Mouse (Mus musculus) intestine, embryonic 14.5 days (tissue): ENCODE results near the gene Htr1f. TPM values are rescaled to one million over a fixed set of nuclear protein-coding genes. Genes with fewer than 3 reads are reported as not detected.

ENCODE experiments used
- microRNA-seq: library from miRNA; unstranded; fragments of <30 nt; microRNA quantifications from one replicate; pipeline ENCODE4, GENCODE M21; 2016
- polyA plus RNA-seq: library from polyadenylated mRNA; unstranded; fragments of >200 nt; fragmentation: Nextera tagmentation; extraction: Ambion mirVana; gene quantifications from 2 replicates; pipeline ENCODE4 v1.2.1, GENCODE M21; 2014

Htr1f gene
- polyA plus RNA-seq, 1 experiment from 2014 or later: not detected

Small RNA genes within 50 kb of the gene (microRNA-seq; reads per million reads assigned to microRNA genes)
- not detected for gene Gm23374
